Mouse (Mus musculus): Measurements from ENCODE around the gene Vmn1r124. TPM values are rescaled to one million over a fixed set of nuclear protein-coding genes. Genes with fewer than 3 reads are reported as not detected.
"Not testable (repeated sequence)": the region's sequence is repeated elsewhere in the genome, so short reads cannot be mapped to it uniquely, and the experiment has no call there.

The Vmn1r124 gene
- not detected in 2 replicates for polyA plus RNA-seq (2016; fragmentation: Nextera tagmentation; extraction: Ambion mirVana)

GRCm38 (mm10) chr7:21260517-21260916, at the start of gene Vmn1r124:
Gene Vmn1r124 (minus strand): TSS chr7:21260617.
- not testable (repeated sequence) for H3K9ac ChIP-seq (replicated peaks)

GRCm38 (mm10) chr7:21301367-21301766, 41.0 kb upstream of the Vmn1r124 start, which contains the start of gene Vmn1r126:
Gene Vmn1r126 (minus strand): TSS chr7:21301467.
- WGBS: no CpG with 5 or more reads among the region's 5 CpGs
- not testable (repeated sequence) for ATAC-seq (ENCODE audit: insufficient number of reproducible peaks, insufficient read depth, low FRiP score, low TSS enrichment, low read depth)

More at GRCm38 (mm10) chr7:21260517-21260916, at the start of gene Vmn1r124:
- H3K27ac ChIP-seq; H3K9me3 ChIP-seq; ATAC-seq (ENCODE audit: insufficient number of reproducible peaks, insufficient read depth, low FRiP score, low TSS enrichment, low read depth); H3K27me3 ChIP-seq; H3K4me1 ChIP-seq (replicated peaks); H3K36me3 ChIP-seq; H3K4me3 ChIP-seq (replicated peaks); H3K4me2 ChIP-seq: not testable (repeated sequence)
- 80% methylated on average over 4 of the region's 4 CpGs for WGBS

DNA sequence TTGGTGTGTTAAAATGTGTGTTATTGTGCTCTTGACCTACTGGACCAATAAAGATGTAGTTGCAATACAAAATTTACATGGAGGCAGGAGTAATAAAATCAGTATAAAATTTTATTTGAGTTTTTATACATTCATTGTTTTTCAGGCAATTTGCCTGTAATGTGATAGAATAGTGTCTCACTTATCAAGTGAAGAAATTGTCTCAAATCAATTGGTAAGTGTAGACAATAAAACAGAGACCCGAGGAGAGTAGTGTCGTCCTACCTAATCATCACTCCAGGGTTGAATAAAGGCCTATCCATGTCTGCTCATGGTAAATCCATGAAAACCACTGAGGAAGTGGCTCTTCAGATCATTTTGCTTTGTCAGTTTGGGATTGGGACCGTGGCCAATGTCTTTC, 11.5 kb upstream of the Vmn1r124 start, which contains the start of gene Vmn1r125:
Vmn1r125 (plus strand) TSS at position 301 of the 400 bp plus-strand sequence.
- not testable (repeated sequence) for H3K9me3 ChIP-seq; H3K4me1 ChIP-seq (replicated peaks); H3K27ac ChIP-seq; H3K4me2 ChIP-seq; ATAC-seq (ENCODE audit: insufficient number of reproducible peaks, insufficient read depth, low FRiP score, low TSS enrichment, low read depth); H3K27me3 ChIP-seq; H3K36me3 ChIP-seq; H3K4me3 ChIP-seq (replicated peaks); H3K9ac ChIP-seq (replicated peaks)
- WGBS: 68% methylated on average over 3 of the region's 3 CpGs

More at GRCm38 (mm10) chr7:21301367-21301766, 41.0 kb upstream of the Vmn1r124 start, which contains the start of gene Vmn1r126:
- H3K9me3 ChIP-seq; H3K4me1 ChIP-seq (replicated peaks); H3K9ac ChIP-seq (replicated peaks); H3K36me3 ChIP-seq; H3K4me3 ChIP-seq (replicated peaks); H3K27ac ChIP-seq; H3K27me3 ChIP-seq; H3K4me2 ChIP-seq: not testable (repeated sequence)

Other genes starting within 250 kb of the Vmn1r124 start
- gene Vmn1r119, start 248.2 kb downstream of the Vmn1r124 start, polyA plus RNA-seq (2016; fragmentation: Nextera tagmentation; extraction: Ambion mirVana): not detected in 2 replicates
- gene Vmn1r120, start 206.8 kb downstream of the Vmn1r124 start, polyA plus RNA-seq (2016; fragmentation: Nextera tagmentation; extraction: Ambion mirVana): not detected in 2 replicates
- gene Vmn1r121, start 162.1 kb downstream of the Vmn1r124 start, polyA plus RNA-seq (2016; fragmentation: Nextera tagmentation; extraction: Ambion mirVana): not detected in 2 replicates
- gene Vmn1r122, start 126.5 kb downstream of the Vmn1r124 start, polyA plus RNA-seq (2016; fragmentation: Nextera tagmentation; extraction: Ambion mirVana): not detected in 2 replicates
- not detected in 2 replicates for gene Vmn1r123, start 98.4 kb downstream of the Vmn1r124 start, polyA plus RNA-seq (2016; fragmentation: Nextera tagmentation; extraction: Ambion mirVana)
- not detected in 2 replicates for gene Gm5157, start 70.2 kb downstream of the Vmn1r124 start, polyA plus RNA-seq (2016; fragmentation: Nextera tagmentation; extraction: Ambion mirVana)
- gene Vmn1r125, start 11.6 kb upstream of the Vmn1r124 start, polyA plus RNA-seq (2016; fragmentation: Nextera tagmentation; extraction: Ambion mirVana): not detected in 2 replicates
- gene Vmn1r126, start 40.9 kb upstream of the Vmn1r124 start, polyA plus RNA-seq (2016; fragmentation: Nextera tagmentation; extraction: Ambion mirVana): not detected in 2 replicates
- gene Vmn1r127, start 59.2 kb upstream of the Vmn1r124 start, polyA plus RNA-seq (2016; fragmentation: Nextera tagmentation; extraction: Ambion mirVana): not detected in 2 replicates
- gene Vmn1r128, start 88.8 kb upstream of the Vmn1r124 start, polyA plus RNA-seq (2016; fragmentation: Nextera tagmentation; extraction: Ambion mirVana): not detected in 2 replicates
- not detected in 2 replicates for gene Vmn1r129, start 100.7 kb upstream of the Vmn1r124 start, polyA plus RNA-seq (2016; fragmentation: Nextera tagmentation; extraction: Ambion mirVana)
- gene Gm6882, start 172.1 kb upstream of the Vmn1r124 start, polyA plus RNA-seq (2016; fragmentation: Nextera tagmentation; extraction: Ambion mirVana): not detected in 2 replicates

Data from limb, embryonic 12.5 days (tissue).